27 mouse cellular contexts compared by ENCODE assay signal in the genomic region with DNA sequence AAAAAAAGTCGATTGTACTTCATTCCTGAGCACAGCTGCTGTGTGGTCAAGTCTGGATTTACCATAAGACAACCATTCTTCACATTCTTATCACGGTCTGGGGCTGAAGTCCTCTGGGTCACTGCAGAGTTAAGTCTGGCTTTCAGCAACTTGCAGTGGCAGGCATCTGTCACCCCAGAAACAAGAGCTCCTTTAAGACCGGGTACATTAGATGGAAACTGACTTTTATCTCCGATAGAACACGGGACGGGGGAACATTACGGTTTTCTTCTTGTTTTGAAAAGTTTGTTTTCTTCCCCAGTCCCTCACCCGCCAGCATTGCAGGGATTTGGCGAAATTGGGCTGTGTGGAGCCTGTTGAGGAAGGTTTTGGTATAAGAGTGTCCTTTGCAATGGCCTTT. TPM values are rescaled to one million over a fixed set of nuclear protein-coding genes. Genes with fewer than 3 reads are reported as not detected.
A peak's percentile ranks its signal among the peaks of the same experiment; 100 is the strongest.
DNase-seq lines count a peak whose midpoint lies in the region; ATAC-seq and TF ChIP-seq lines count a peak whose summit lies in the region.
"Had no signal": no experiment of that assay in that cellular context is flagged by ENCODE, and none has a peak within 500 bp of the region (broad histone marks: within the 10 kb centered on the region; RNA-seq: fewer than 3 reads in every experiment).

No protein-coding gene starts in this region.

- H3K27ac ChIP-seq in heart, embryonic 10.5 days: no peak overlapping the region
- H3K27ac ChIP-seq in liver, postnatal 0 days (ENCODE audit: low read depth): no peak overlapping the region
- H3K27ac ChIP-seq in liver, embryonic 11.5 days (ENCODE audit: low read depth, low read length): no peak overlapping the region
- H3K27ac ChIP-seq in testis, adult 2 months (ENCODE audit: control insufficient read depth, insufficient read depth, low read depth, low read length): no peak overlapping the region; the same call in 1 of the 2 replicates
- H3K27ac ChIP-seq: embryonic facial prominence, embryonic 13.5 days; embryonic facial prominence, embryonic 15.5 days; forebrain, embryonic 10.5 days; forebrain, embryonic 12.5 days had no signal

- 44% methylated on average over 9 of the region's 9 CpGs for WGBS in heart, embryonic 10.5 days
- WGBS in liver, postnatal 0 days (ENCODE audit: insufficient replicate concordance): 68% methylated on average over 9 of the region's 9 CpGs
- 70% methylated on average over 9 of the region's 9 CpGs for WGBS in liver, embryonic 11.5 days

- no peak overlapping the region for H3K4me3 ChIP-seq in heart, embryonic 10.5 days
- no peak overlapping the region for H3K4me3 ChIP-seq in liver, postnatal 0 days (ENCODE audit: low read depth, low read length)
- no peak overlapping the region for H3K4me3 ChIP-seq in liver, embryonic 11.5 days (ENCODE audit: low read depth, low read length)
- peak overlapping the region; percentile 1; the same call in 1 of the 2 replicates for H3K4me3 ChIP-seq in testis, adult 2 months (ENCODE audit: control insufficient read depth, low read depth, low read length)
- H3K4me3 ChIP-seq: embryonic facial prominence, embryonic 13.5 days; embryonic facial prominence, embryonic 15.5 days; erythroblast, embryonic 14.5 days; forebrain, embryonic 10.5 days; forebrain, embryonic 12.5 days had no signal

- peak; percentile 71 for DNase-seq in heart, embryonic 10.5 days (ENCODE audit: low spot score)
- DNase-seq in heart, adult 8-10 months (ENCODE audit: low spot score): no peak
- DNase-seq in liver, postnatal 0 days: no peak
- DNase-seq in liver, embryonic 11.5 days (ENCODE audit: low spot score): no peak
- no peak for DNase-seq in testis, postnatal 14 days (ENCODE audit: low spot score)
- peak; percentile 19 for DNase-seq in yolk sac, embryonic 10.5 days (ENCODE audit: low spot score)
- DNase-seq in left cerebral cortex, adult 11 months (ENCODE audit: low spot score): no peak
- DNase-seq: adrenal gland, postnatal 10 days; adrenal gland, postnatal 25 days; cerebellum, adult 11 months; cerebellum, adult 18-20 months; cerebellum, adult 8-10 months; cerebellum, adult 9-11 months; cerebellum, postnatal 14 days; cerebellum, postnatal 36 days; embryo, embryonic 11 days had no signal

- H3K9me3 ChIP-seq in heart, embryonic 10.5 days: no peaks in the 10 kb centered on the region
- no peaks in the 10 kb centered on the region for H3K9me3 ChIP-seq in liver, postnatal 0 days (ENCODE audit: low read length)
- no peaks in the 10 kb centered on the region for H3K9me3 ChIP-seq in liver, embryonic 11.5 days (ENCODE audit: control insufficient read depth, low read length)
- H3K9me3 ChIP-seq: embryonic facial prominence, embryonic 13.5 days; embryonic facial prominence, embryonic 15.5 days; forebrain, embryonic 10.5 days; forebrain, embryonic 12.5 days had no signal

- no peak overlapping the region for H3K9ac ChIP-seq in liver, postnatal 0 days (replicated peaks)
- H3K9ac ChIP-seq in liver, embryonic 11.5 days (ENCODE audit: low read depth, low read length): no peak overlapping the region
- H3K9ac ChIP-seq: embryonic facial prominence, embryonic 13.5 days; embryonic facial prominence, embryonic 15.5 days; forebrain, embryonic 12.5 days had no signal

- no peak for TF ChIP-seq EP300 in liver, postnatal 0 days (IDR thresholded peaks at IDR 0.05; ENCODE audit: low read depth)

- no peak for ATAC-seq in liver, postnatal 0 days
- ATAC-seq in liver, embryonic 11.5 days (replicated peaks; ENCODE audit: low FRiP score): no peak
- ATAC-seq: forebrain, embryonic 14.5 days had no signal

- peaks cover 35% of the 10 kb centered on the region for H3K4me1 ChIP-seq in heart, embryonic 10.5 days
- no peaks in the 10 kb centered on the region for H3K4me1 ChIP-seq in liver, postnatal 0 days (ENCODE audit: insufficient read depth)
- H3K4me1 ChIP-seq in liver, embryonic 11.5 days (replicated peaks; ENCODE audit: control insufficient read depth, insufficient read depth, low read length): peaks cover 5% of the 10 kb centered on the region
- H3K4me1 ChIP-seq in testis, adult 2 months (ENCODE audit: control insufficient read depth, insufficient read depth, low read length): no peaks in the 10 kb centered on the region

- peak overlapping the region; percentile 18; the same call in 1 of the 2 replicates for H3K4me2 ChIP-seq in liver, postnatal 0 days (ENCODE audit: low read depth, low read length)
- H3K4me2 ChIP-seq in liver, embryonic 11.5 days: no peak overlapping the region
- H3K4me2 ChIP-seq: embryonic facial prominence, embryonic 13.5 days; embryonic facial prominence, embryonic 15.5 days; forebrain, embryonic 12.5 days had no signal

- no peak for TF ChIP-seq POLR2A in testis, adult 2 months (IDR thresholded peaks at IDR 0.05; ENCODE audit: control insufficient read depth, low read depth, low read length)

- H3K36me3 ChIP-seq in heart, embryonic 10.5 days: 0 out of 2 replicates have a peak, but pooled peaks cover 5% of the 10 kb centered on the region
- H3K36me3 ChIP-seq in liver, postnatal 0 days (replicated peaks; ENCODE audit: insufficient read depth, low read length): no peaks in the 10 kb centered on the region
- no peaks in the 10 kb centered on the region for H3K36me3 ChIP-seq in liver, embryonic 11.5 days (ENCODE audit: control insufficient read depth, insufficient read depth, low read length)
- no peaks in the 10 kb centered on the region for H3K36me3 ChIP-seq in testis, adult 2 months (ENCODE audit: control insufficient read depth, insufficient read depth, low read length)
- H3K36me3 ChIP-seq: embryonic facial prominence, embryonic 13.5 days; embryonic facial prominence, embryonic 15.5 days; forebrain, embryonic 10.5 days; forebrain, embryonic 12.5 days had no signal

- TF ChIP-seq CTCF in liver, postnatal 0 days (IDR thresholded peaks at IDR 0.05; ENCODE audit: low read depth): no peak
- no peak for TF ChIP-seq CTCF in testis, adult 2 months (IDR thresholded peaks at IDR 0.05; ENCODE audit: control insufficient read depth, insufficient read depth, insufficient replicate concordance, low read depth, low read length)

- no peaks in the 10 kb centered on the region for H3K27me3 ChIP-seq in heart, embryonic 10.5 days (ENCODE audit: insufficient read depth, poor library complexity, severe bottlenecking)
- H3K27me3 ChIP-seq in liver, postnatal 0 days (ENCODE audit: insufficient read depth, low read length): no peaks in the 10 kb centered on the region
- no peaks in the 10 kb centered on the region for H3K27me3 ChIP-seq in liver, embryonic 11.5 days (replicated peaks; ENCODE audit: control insufficient read depth, insufficient read depth, low read length)
- no peaks in the 10 kb centered on the region for H3K27me3 ChIP-seq in testis, adult 2 months (ENCODE audit: control insufficient read depth, insufficient read depth, low read length)
- H3K27me3 ChIP-seq: embryonic facial prominence, embryonic 13.5 days; embryonic facial prominence, embryonic 15.5 days; forebrain, embryonic 12.5 days had no signal

RNA-seq across cellular contexts. Expression of a gene that starts 1.9 kb away (rescaled TPM):
- polyA plus RNA-seq in heart, embryonic 10.5 days (2016; fragmentation: Nextera tagmentation; extraction: Ambion mirVana): 21.1 and 23.1 TPM in 2 replicates
- 1 to 10 TPM; 3.7 to 4.6 (median 3.9) TPM for total RNA-seq in heart, adult 8-10 months (2022)
- 7.2 and 8.1 TPM in 2 replicates for polyA plus RNA-seq in liver, postnatal 0 days (2015; fragmentation: Nextera tagmentation; extraction: Ambion mirVana)
- 9.7 and 10.7 TPM in 2 replicates for polyA plus RNA-seq in liver, embryonic 11.5 days (2014; fragmentation: Nextera tagmentation; extraction: Ambion mirVana)
- polyA plus RNA-seq in testis, adult 2 months (2012; rRNA removed): 26.1 and 29.6 TPM in 2 replicates
- total RNA-seq: common myeloid progenitor, adult 5-6 weeks; MEL had no signal
- polyA plus RNA-seq: erythroblast, embryonic 14.5 days had no signal

RNA-seq across cellular contexts. Expression of a gene that starts 28.2 kb away (rescaled TPM):
- 44.8 and 61.8 TPM in 2 replicates for polyA plus RNA-seq in heart, embryonic 10.5 days (2016; fragmentation: Nextera tagmentation; extraction: Ambion mirVana)
- total RNA-seq in heart, adult 8-10 months (2022): 10 to 100 TPM; 69.6 to 81.5 (median 73.7) TPM
- polyA plus RNA-seq in liver, postnatal 0 days (2015; fragmentation: Nextera tagmentation; extraction: Ambion mirVana): 7.0 and 7.3 TPM in 2 replicates
- polyA plus RNA-seq in liver, embryonic 11.5 days (2014; fragmentation: Nextera tagmentation; extraction: Ambion mirVana): 16.1 and 18.6 TPM in 2 replicates
- polyA plus RNA-seq in testis, adult 2 months (2012; rRNA removed): 4.5 and 4.8 TPM in 2 replicates
- polyA plus RNA-seq: erythroblast, embryonic 14.5 days had no signal

RNA-seq across cellular contexts. Expression of a gene that starts 38.6 kb away (rescaled TPM):
- polyA plus RNA-seq in heart, embryonic 10.5 days (2016; fragmentation: Nextera tagmentation; extraction: Ambion mirVana): 232 and 247 TPM in 2 replicates
- 100 to 1,000 TPM; 272 to 373 (median 320) TPM for total RNA-seq in heart, adult 8-10 months (2022)
- 31.6 and 32.8 TPM in 2 replicates for polyA plus RNA-seq in liver, postnatal 0 days (2015; fragmentation: Nextera tagmentation; extraction: Ambion mirVana)
- 131 and 132 TPM in 2 replicates for polyA plus RNA-seq in liver, embryonic 11.5 days (2014; fragmentation: Nextera tagmentation; extraction: Ambion mirVana)
- 233 and 258 TPM in 2 replicates for polyA plus RNA-seq in testis, adult 2 months (2012; rRNA removed)

RNA-seq across cellular contexts. Expression of a gene that starts 56.3 kb away (rescaled TPM):
- 0.57 TPM in 1 of 2 replicates, not detected in the other for polyA plus RNA-seq in heart, embryonic 10.5 days (2016; fragmentation: Nextera tagmentation; extraction: Ambion mirVana)
- under 1 TPM in 1 of 4 experiments, not detected in 3; 0.22 TPM for total RNA-seq in heart, adult 8-10 months (2022)
- 258 and 381 TPM in 2 replicates for polyA plus RNA-seq in liver, postnatal 0 days (2015; fragmentation: Nextera tagmentation; extraction: Ambion mirVana)
- 0.70 and 1.2 TPM in 2 replicates for polyA plus RNA-seq in liver, embryonic 11.5 days (2014; fragmentation: Nextera tagmentation; extraction: Ambion mirVana)
- 0.07 and 64.1 TPM in 2 replicates for polyA plus RNA-seq in testis, adult 2 months (2012; rRNA removed)
- total RNA-seq: common myeloid progenitor, adult 5-6 weeks; ES-E14; MEL had no signal
- polyA plus RNA-seq: embryonic facial prominence, embryonic 11.5 days; embryonic facial prominence, embryonic 13.5 days; embryonic facial prominence, embryonic 15.5 days; erythroblast, embryonic 14.5 days; forebrain, embryonic 12.5 days; forebrain, embryonic 14.5 days had no signal

Comparison
In these comparisons a context has a peak if more than half of its experiments do, and no peak if none do; other contexts are left out.
1. DNase-seq: peak in heart, embryonic 10.5 days (single experiment) and yolk sac, embryonic 10.5 days (single experiment); none in heart, adult 8-10 months (single experiment), liver, postnatal 0 days (single experiment), liver, embryonic 11.5 days (single experiment), testis, postnatal 14 days (single experiment) and left cerebral cortex, adult 11 months (single experiment).